Mouse (Mus musculus): ENCODE measurements around the gene Tmem101. TPM values are rescaled to one million over a fixed set of nuclear protein-coding genes. Genes with fewer than 3 reads are reported as not detected.
"Not testable (repeated sequence)": the region's sequence is repeated elsewhere in the genome, so short reads cannot be mapped to it uniquely, and the experiment has no call there.

The Tmem101 gene
- polyA plus RNA-seq, 1 experiment, result 15.9 TPM

- 69% methylated on average over 5 of the region's 5 CpGs for WGBS
- DNase-seq (ENCODE audit: low read depth, low spot score), result no peak
These were observed 3.6 kb upstream of the Tmem101 start for GRCm38 (mm10) chr11:102159781-102160180.

GRCm38 (mm10) chr11:102158024-102158423 lies 1.8 kb upstream of the Tmem101 start:
- WGBS, result 76% methylated on average over 2 of the region's 2 CpGs
- DNase-seq (ENCODE audit: low read depth, low spot score), result not testable (repeated sequence)

DNA sequence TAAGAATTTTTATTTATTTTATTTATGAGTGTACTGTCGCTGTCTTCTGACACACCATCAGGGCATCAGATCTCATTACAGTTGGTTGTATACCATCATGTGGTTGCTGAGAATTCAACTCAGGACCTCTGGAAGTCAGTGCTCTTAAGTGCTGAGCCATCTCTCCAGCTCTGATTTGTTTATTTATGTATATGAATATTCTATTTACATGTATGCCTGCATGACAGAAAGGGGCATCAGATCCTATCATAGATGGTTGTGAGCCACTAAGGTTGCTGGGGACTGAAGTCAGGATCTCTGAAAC lies 534 bp upstream of the Tmem101 start:
- DNase-seq (ENCODE audit: low read depth, low spot score), result no peak
- 16% methylated on average over 1 of the region's 1 CpGs for WGBS

DNA sequence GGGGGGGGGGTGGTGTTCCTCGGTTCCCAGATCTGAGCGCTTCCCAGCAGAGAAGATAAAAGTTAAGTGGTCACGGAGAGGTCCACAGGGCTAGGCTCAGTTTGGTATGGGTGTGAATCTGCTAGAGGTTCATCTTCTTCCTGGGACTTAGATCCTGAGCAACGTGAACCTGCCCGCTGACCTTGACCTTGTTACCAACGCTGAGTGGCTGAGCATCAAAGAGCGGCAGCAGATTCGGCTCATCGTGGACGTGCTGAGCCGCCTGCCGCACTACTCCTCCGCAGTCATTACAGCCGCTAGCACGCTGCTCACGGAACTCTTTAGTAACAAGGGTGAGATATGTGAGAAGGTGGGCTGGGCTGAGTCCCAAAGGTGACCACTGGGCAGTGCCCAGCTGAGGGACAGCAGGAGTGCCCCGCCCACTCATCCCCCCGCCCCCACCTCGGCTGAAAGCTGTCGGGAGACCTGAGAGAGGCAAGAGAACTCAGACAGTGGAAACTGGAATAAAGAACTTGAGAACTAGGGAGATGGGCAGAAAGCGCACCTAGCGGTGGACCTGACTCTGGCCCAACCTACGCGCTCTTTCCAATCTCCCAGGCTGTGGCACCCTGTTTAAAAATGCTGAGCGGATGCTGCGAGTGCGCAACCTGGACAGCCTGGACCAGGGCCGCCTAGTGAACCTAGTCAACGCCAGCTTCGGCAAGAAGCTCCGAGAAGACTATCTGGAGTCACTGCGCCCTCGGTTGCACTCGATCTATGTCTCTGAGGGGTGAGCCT lies 8.8 kb downstream of the Tmem101 start:
- DNase-seq (ENCODE audit: low read depth, low spot score), result no peak
- 38% methylated on average over 34 of the region's 34 CpGs for WGBS

DNA sequence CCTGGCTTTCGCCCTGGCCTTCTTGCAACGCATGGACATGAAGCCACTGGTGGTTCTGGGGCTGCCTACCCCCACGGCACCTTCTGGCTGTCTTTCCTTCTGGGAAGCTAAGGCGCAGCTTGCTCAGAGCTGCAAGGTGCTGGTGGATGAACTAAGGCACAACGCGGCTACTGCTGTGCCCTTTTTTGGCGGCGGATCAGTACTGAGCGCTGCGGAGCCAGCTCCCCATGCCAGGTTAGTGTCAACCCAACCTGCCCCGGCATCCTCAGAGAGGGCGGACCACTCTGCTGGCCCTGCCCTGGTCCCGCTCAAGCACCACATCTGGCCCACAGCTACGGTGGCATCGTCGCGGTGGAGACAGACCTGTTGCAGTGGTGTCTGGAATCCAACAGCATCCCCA lies 9.7 kb downstream of the Tmem101 start:
- 14% methylated on average over 17 of the region's 17 CpGs for WGBS
- DNase-seq (ENCODE audit: low read depth, low spot score), result no peak

- WGBS, result 3% methylated on average over 16 of the region's 16 CpGs
- DNase-seq (ENCODE audit: low read depth, low spot score), result no peak
These were observed 10.2 kb downstream of the Tmem101 start for GRCm38 (mm10) chr11:102146005-102146404.

DNA sequence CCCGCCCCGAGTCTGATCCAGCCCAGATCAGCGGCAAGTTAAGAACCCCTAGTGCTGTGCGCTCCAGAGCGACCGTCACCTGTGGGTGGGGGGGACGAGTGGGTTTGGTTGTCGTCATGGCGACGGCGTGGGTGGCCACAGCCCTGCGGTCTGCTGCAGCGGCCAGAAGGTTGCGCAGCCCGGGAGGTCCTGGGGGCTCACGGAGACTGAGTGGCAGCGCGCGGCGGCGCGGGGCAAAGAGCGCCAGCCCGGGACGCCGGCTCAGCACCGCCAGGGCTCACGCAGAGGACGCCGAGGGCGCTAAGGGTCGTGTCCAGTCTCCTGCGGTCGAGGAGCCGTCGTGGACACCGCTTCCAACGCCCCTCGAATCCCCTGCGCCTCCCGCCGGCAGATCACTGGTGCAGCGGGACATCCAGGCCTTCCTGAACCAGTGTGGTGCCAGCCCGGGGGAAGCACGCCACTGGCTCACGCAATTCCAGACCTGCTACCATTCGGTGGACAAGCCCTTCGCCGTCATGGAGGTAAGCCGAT lies 10.7 kb downstream of the Tmem101 start, which contains the start of gene Nags:
Gene Nags (plus strand): TSS at position 43 of the 531 bp plus-strand sequence.
- no peak for DNase-seq (ENCODE audit: low read depth, low spot score)
- WGBS, result under 1% methylated on average over 50 of the region's 50 CpGs

- no peak for DNase-seq (ENCODE audit: low read depth, low spot score)
- WGBS, result 22% methylated on average over 13 of the region's 13 CpGs
These were observed 11.2 kb downstream of the Tmem101 start for GRCm38 (mm10) chr11:102144957-102145470.

DNA sequence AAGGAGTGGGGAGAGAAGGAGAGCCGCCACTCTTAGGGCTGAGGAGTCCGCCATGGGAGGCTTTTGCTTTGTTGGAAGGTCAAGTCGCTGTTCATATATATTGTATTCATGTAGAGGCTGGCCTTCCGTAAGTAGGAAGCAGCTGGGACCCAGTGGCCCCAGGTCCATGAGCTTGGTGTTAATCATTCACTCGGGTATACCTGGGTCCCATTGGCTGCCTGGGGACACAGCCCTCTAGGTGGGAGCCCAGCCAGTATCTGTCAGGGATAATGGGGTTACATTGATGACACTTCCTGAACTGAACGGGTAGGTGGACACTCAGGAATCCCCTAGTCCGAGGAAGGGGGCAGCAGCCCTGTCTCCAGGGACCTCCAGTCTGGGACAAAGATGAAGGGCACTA lies 13.8 kb downstream of the Tmem101 start:
- 29% methylated on average over 7 of the region's 7 CpGs for WGBS
- DNase-seq (ENCODE audit: low read depth, low spot score), result no peak

DNA sequence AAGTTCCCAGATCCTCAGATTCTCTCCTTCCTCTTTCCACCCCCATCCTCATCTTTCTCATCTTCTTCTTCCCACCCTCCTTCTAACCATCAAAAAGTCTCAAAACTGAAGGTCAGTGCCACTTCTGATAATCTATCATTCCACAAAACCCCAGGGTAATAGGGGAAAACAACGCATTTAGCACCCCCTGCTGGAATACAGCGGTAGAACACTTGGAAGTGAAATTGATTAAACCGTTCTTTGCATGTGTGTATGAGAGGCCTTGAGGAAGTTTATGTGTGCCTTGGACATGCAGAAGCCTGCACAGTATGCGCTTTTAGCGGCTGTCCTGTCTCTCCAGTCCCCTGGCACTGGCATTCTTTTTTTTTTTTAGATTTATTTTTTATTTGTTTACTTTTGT lies 15.7 kb downstream of the Tmem101 start:
- DNase-seq (ENCODE audit: low read depth, low spot score), result peak; percentile 55
- 2% methylated on average over 5 of the region's 5 CpGs for WGBS

DNA sequence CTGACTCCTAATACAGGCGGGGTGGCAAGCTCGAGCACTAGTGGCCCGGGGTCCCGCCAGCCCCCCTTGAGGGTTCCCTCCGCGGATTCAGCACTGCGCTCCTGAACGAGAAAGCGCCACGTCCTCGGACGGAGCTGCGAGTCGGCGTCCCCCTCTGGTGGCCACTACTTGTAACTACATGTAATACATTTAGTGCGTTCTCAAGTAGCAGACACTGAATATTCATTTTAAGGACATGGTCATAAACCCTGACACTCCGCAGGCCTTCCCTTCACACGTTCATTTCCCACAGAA lies 17.8 kb downstream of the Tmem101 start:
- WGBS, result under 1% methylated on average over 18 of the region's 18 CpGs
- DNase-seq (ENCODE audit: low read depth, low spot score), result no peak

- 40% methylated on average over 13 of the region's 13 CpGs for WGBS
- no peak for DNase-seq (ENCODE audit: low read depth, low spot score)
These were observed 18.4 kb downstream of the Tmem101 start for GRCm38 (mm10) chr11:102137625-102138446.

DNA sequence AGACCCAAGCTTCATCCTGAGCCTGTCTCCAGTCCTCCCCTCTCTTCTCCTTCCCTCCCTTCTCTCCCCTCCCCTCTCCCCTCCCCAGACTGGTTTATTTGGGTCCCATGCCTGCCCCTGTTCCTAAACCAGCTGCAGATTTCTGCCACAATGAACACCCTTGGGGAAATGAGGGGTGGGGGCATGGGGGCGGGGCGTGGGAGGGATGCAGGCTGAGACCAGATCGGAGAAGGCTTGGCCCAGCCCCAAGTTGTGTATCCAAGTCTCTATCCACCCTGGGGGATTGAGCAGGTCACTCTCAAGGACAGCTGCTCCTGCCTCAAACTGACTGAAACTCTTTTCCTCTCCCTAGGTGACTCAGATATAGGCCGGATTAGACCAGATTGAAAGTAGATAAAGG lies 21.7 kb downstream of the Tmem101 start:
- DNase-seq (ENCODE audit: low read depth, low spot score), result no peak
- WGBS, result 14% methylated on average over 4 of the region's 4 CpGs

DNA sequence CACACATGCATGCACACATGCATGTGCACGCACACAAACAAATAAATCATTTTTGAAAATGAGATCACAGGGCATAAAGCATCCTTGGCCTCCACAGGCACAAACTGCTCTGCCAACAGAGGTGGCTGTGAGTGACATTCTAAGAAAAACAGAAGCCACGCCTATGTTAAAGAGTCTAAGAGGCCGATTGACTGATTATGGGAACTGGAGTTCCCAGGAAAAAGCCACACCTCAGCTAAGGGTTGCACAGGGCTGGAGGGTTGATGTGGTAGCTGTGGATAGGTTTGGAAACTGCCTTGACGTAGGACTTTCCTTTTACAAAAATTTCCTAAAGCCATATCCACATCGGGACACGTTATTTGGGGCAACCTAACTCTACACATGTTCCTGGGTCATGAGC lies 38.8 kb downstream of the Tmem101 start:
- WGBS, result 50% methylated on average over 6 of the region's 6 CpGs
- no peak for DNase-seq (ENCODE audit: low read depth, low spot score)

DNA sequence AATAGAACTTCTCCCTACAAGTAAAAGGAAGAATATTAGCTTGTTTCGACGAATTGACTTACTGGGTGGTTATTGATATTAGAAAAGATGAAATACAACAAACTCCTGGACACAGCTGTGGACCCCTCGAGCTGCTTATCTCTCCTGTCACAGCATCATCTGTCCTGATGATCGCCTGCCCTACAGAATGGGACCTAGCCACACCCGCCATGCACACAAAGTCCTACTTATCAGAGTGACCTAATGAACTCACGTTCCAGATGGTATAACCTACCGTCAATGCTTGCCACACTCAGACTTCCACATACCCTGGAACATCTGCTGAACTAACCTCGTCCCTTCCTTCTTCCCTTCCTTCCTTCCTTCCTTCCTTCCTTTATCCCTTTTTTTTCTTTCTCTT lies 40.0 kb downstream of the Tmem101 start:
- 39% methylated on average over 8 of the region's 8 CpGs for WGBS
- DNase-seq (ENCODE audit: low read depth, low spot score), result no peak

DNA sequence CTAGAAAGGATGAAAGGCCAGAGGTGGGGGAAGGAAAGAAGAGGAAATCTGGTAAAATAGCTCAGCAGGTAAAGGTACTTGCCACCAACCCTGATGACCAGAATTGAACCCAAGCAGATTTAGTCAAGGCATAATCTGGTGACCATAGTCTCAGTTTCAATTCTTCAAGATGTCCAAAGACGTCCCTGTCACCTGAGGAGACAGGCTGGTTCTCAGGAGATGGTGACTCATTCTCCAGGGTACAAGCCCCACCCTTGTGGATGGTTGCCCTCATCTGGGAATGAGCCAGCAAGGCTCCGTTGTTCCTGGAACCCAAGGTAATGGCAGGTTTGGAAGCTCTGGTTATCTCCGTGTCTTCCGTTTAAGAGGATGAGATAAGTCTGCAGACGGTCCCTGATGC lies 44.6 kb downstream of the Tmem101 start:
- no peak for DNase-seq (ENCODE audit: low read depth, low spot score)
- 38% methylated on average over 5 of the region's 5 CpGs for WGBS

- WGBS, result 9% methylated on average over 9 of the region's 9 CpGs
- no peak for DNase-seq (ENCODE audit: low read depth, low spot score)
These were observed 48.5 kb downstream of the Tmem101 start, which contains the start of gene Pyy for GRCm38 (mm10) chr11:102107732-102108131. Gene Pyy (minus strand): TSS chr11:102107832.

- 5% methylated on average over 21 of the region's 21 CpGs for WGBS
- no peak for DNase-seq (ENCODE audit: low read depth, low spot score)
These were observed 49.3 kb downstream of the Tmem101 start for GRCm38 (mm10) chr11:102106911-102107310.
